In the genomic region with DNA sequence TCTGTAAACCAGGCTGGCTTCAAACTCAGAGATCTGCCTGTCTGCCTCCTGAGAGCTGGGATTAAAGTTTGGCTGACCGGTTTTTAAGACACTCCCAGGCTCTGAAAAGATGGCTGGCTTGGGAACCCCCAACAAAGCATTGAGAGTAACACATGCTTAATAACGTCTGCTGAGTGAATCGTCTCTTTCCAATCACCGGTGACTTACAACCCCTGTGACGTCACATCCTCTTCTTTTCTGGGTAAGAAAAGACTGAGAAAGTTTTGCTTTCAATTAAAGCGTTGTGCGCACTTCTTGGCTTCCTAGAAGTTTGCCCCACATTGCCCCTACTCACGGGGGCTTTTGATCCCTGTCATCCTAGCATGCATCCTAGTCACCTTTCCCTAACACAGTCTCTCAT, we compare ENCODE assay signal across 14 mouse cellular contexts.
"Had no signal": no experiment of that assay in that cellular context is flagged by ENCODE, and none has a peak within 500 bp of the region (broad histone marks: within the 10 kb centered on the region; RNA-seq: fewer than 3 reads in every experiment).

No protein-coding gene starts in this region.

- H3K36me3 ChIP-seq: liver, embryonic 15.5 days; midbrain, embryonic 15.5 days; neural tube, embryonic 12.5 days had no signal

- H3K4me2 ChIP-seq: liver, embryonic 11.5 days; liver, embryonic 15.5 days; midbrain, embryonic 15.5 days; neural tube, embryonic 12.5 days had no signal

- DNase-seq: kidney, adult 11 months; kidney, adult 9 months; kidney, postnatal 36 days; layer of hippocampus, adult 9-11 months; layer of hippocampus, postnatal 36 days; lung, adult 2 months; lung, postnatal 14 days; thymus, adult 18-20 months; thymus, postnatal 14 days had no signal

- H3K9ac ChIP-seq: liver, embryonic 15.5 days; midbrain, embryonic 15.5 days; neural tube, embryonic 12.5 days had no signal

- H3K27me3 ChIP-seq: liver, embryonic 15.5 days; midbrain, embryonic 15.5 days; neural tube, embryonic 12.5 days had no signal

- H3K4me3 ChIP-seq: liver, embryonic 15.5 days; midbrain, embryonic 15.5 days; neural tube, embryonic 12.5 days had no signal

- ATAC-seq: midbrain, embryonic 15.5 days had no signal

- H3K9me3 ChIP-seq: liver, embryonic 15.5 days; midbrain, embryonic 15.5 days; neural tube, embryonic 12.5 days had no signal

- H3K27ac ChIP-seq: kidney, postnatal 0 days; liver, embryonic 15.5 days; midbrain, embryonic 15.5 days; neural tube, embryonic 12.5 days had no signal

- H3K4me1 ChIP-seq: liver, embryonic 15.5 days; midbrain, embryonic 15.5 days; neural tube, embryonic 12.5 days had no signal
